Mouse (Mus musculus): ENCODE data around the gene Atp8b3.

- no peak for TF ChIP-seq POLR2A (IDR thresholded peaks at IDR 0.05; ENCODE audit: control insufficient read depth, low read depth, low read length)
- TF ChIP-seq CTCF (IDR thresholded peaks at IDR 0.05; ENCODE audit: control insufficient read depth, insufficient read depth, insufficient replicate concordance, low read depth, low read length), result no peak
Observed at GRCm38 (mm10) chr10:80553575-80553974, 14.7 kb upstream of the Atp8b3 start.

Measured in testis, adult 2 months (tissue).